Mouse (Mus musculus) G1E (cell line): Measurements from ENCODE around the gene Smad3.

Experiments used
- CTCF ChIP-seq: IDR thresholded peaks from 2 replicates; pipeline ENCODE4 v1.5.1; 2012; ENCODE audit warnings: low read depth, low read length, inconsistent platforms, mixed read lengths
- GATA1 ChIP-seq: IDR thresholded peaks from 2 replicates; pipeline ENCODE4 v1.6.1; 2012; ENCODE audit warnings: borderline replicate concordance, low read length, inconsistent platforms, mixed read lengths
- GATA2 ChIP-seq: IDR thresholded peaks from 2 replicates; pipeline ENCODE4 v1.6.1; 2012; ENCODE audit warnings: low read depth, low read length, inconsistent platforms, borderline replicate concordance
- POLR2AphosphoS5 ChIP-seq: IDR thresholded peaks from 2 replicates; pipeline ENCODE4 v1.6.1; 2012; ENCODE audit warnings: low read depth, low read length, inconsistent platforms; ENCODE audit not compliant: insufficient replicate concordance
- TAL1 ChIP-seq: conservative IDR thresholded peaks from 2 replicates; pipeline ENCODE4 v1.6.1; 2012; ENCODE audit warnings: low read depth, low read length, inconsistent platforms, mixed read lengths

DNA sequence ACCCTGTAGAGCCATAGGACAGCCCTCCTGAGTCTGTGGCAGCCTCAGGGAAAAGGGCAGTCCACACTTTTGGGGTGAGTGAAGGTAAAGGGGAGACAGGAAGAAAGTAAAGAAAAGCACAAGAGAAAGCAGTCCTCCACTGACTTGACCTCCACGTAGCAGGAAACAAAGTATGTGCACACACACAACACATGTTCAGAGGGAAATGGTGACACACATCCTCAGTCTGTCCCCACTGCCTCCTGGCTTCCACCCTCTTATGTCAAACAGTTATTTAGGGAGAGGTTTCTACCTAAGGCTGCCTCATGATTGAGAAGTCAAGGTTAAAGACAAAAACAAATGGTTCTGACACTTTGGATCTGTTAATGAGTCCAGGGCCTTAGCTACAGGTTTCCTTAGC is 67.3 kb downstream of the Smad3 start:
- no peak for TF ChIP-seq CTCF
- TF ChIP-seq GATA1, result no peak
- TF ChIP-seq GATA2, result no peak
- TF ChIP-seq TAL1, result no peak
- no peak for TF ChIP-seq POLR2AphosphoS5
